Mouse (Mus musculus): ENCODE data around the gene Atg9a.
"Not testable (repeated sequence)": the region's sequence is repeated elsewhere in the genome, so short reads cannot be mapped to it uniquely, and the experiment has no call there.

The Atg9a gene
- long read RNA-seq, experiment 1, partial matches to known transcripts: 9 of 9 reads
- long read RNA-seq, experiment 1, other reads (novel, unspliced or antisense): 0 of 9 reads
- long read RNA-seq, experiment 2, partial matches to known transcripts: 1 of 1 reads
- long read RNA-seq, experiment 2, other reads (novel, unspliced or antisense): 0 of 1 reads

DNA sequence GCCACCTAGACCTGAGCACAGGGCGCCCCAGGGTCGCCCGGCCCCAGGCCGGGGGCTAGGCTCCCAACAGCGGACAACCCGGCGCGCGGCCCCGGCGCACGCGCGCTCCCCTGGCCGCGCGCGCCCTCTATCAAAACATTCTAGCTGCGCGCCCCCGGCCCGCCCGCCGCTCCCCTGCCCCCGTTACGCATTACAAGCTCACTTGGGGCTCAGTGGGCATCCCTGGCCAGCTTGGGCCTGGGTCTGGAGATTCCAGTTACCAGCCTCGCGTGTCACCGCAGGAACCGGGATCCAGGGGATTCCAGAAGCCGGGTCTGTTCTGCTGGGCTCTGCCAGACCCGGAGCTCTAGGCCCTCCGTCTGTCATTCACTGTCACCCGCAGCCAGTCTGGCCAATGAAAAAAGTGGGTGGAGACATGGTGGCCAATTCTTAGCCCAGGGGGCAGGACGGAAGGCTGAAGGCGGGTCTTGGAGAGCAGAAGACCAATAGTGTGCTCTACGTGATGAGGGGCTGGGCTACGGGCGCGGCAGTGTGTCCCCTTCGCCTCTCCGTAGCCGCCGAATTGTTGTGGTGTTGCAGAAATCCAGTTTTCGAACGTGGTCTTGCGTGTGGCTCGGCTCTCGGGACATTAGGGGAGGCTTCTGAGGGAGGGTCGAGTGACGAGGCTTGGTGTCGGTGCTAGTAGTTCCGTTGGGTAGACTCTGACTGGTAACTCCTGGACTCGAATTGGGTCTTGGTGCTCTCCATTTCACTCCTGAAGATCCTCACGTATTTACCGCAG lies at the start of gene Atg9a, which contains the start of gene Ankzf1:
Atg9a (minus strand) TSS at position 575 of the 781 bp plus-strand sequence.
Ankzf1 (plus strand) TSS at position 530 of the 781 bp plus-strand sequence.
- intact Hi-C loops (cut with DNase I): no loop called here

DNA sequence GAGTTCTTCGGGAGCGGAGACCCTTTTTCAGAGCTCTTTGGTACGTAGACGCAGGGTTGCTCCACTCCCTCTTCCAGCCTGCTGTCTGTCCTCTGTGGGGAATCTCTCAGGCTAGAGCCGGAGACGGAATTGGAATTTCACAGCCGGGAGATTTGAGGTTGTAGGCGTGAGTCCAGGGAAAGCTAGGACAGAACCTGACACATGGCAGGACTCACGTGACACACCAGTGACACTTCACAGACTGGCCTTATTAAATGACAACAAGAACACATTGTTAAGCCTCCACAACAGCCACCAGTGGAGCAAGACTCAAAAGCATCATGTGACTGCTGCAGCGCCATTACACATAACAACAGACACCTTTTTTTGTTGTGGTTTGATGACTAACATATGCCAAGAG lies 47.6 kb upstream of the Atg9a start:
- intact Hi-C loops (cut with DNase I): no loop called here

DNA sequence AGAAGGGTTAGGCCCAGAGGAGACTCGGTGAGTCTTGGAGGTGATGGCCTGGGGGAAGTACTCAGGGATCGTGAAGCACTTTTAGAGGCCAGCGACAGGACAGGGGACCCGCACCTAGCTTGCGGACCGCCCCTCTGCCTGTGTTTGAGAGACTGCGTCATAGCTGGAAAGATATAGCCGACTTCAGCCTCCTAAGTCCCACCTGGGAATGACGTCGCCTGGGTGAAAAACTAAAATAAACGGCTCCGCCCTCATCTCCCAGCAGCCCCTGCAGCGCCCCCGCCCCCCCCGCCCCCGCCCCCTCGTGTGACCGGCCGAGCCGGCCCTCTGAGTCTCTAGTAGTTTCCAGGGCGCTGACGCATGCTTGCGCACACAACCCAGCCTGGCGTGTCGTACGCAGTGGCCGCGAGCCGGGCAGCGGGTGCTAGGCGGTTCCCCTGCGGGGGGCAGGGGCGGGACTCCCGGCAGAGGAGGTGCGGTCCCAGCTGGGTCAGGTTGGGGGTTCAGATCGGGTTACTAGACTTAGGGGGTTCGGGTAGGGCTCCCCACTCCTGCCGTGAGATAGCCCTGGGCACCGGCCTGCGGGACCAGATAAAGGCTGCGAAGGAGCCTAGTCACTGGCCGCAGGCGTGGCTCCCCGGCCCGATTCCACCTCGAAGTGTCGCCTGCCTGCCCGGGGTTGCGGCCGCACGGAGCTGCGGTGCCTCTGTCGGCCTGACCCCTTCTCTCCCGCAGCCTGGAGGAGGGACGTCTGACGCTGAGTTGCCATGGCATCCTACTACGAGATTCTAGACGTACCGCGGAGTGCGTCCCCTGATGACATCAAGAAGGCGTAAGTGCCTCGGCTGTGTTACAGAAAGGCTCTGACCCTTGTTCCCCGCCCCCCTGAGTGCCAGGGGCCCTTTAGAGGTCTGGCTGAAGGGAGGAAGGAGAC lies 44.4 kb upstream of the Atg9a start, which contains the start of gene Dnajb2:
Dnajb2 (plus strand) TSS at position 290 of the 934 bp plus-strand sequence.
- intact Hi-C loops (cut with DNase I): no loop called here

DNA sequence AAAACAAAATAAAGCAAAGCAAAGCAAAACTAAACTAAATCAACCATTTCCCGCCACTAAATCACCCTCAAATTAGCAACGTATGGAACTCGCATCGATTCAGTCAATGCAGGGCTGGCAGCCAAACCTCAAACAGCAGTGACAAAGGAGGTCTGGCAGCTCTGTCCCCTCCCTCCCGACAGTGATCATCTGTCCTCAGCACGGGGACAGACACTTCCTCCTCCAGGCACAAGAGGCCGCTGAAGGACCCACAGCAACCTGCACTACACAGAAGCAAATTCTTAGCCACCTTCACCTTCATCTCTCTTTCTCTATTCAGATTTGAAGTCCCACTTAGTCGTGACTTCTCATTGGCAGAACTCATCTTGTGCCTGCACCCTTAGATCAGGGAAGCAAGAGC lies 42.6 kb upstream of the Atg9a start:
- intact Hi-C loops (cut with DNase I): no loop called here

DNA sequence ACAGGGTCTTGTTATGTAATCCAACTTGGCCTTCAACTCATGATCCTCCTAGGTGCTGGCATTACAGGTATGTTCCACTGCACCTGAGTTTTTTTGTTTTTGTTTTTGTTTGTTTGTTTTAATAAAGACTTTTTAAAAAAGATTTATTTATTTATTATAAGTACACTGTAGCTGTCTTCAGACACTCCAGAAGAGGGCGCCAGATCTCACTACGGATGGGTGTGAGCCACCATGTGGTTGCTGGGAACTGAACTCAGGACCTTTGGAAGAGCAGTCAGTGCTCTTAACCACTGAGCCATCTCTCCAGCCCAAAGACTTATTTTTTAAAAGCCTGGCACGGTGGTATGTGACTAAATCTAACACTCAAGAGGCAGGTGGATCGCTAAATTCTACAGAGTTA lies 40.5 kb upstream of the Atg9a start:
- intact Hi-C loops (cut with DNase I): not testable (repeated sequence)

DNA sequence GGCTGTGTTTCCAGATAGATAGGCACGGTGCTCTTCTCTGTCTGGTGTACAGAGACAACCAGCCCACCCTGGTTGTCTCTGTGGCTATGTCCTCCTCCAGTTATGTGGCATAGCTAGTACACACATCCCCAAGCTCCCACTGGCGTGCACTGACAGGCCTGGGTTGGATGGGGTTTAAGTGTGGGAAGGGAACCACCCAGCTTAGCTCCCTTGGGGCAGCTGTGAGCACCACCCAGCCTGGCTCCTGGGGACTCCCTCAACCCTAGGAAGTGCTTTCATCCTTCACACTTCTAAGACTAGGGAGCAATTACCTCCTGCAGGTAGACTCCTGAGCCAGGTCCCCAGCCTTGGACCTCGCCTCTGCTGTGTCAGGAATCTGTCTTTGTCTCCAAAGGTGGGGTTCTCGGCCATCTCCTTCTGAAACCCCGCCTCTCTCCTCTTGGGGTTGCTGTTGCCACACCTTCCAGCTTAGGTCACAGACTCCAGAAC lies 39.7 kb upstream of the Atg9a start, which contains the start of gene A630095N17Rik:
A630095N17Rik (minus strand) TSS at position 439 of the 489 bp plus-strand sequence.
- intact Hi-C loops (cut with DNase I): no loop called here

DNA sequence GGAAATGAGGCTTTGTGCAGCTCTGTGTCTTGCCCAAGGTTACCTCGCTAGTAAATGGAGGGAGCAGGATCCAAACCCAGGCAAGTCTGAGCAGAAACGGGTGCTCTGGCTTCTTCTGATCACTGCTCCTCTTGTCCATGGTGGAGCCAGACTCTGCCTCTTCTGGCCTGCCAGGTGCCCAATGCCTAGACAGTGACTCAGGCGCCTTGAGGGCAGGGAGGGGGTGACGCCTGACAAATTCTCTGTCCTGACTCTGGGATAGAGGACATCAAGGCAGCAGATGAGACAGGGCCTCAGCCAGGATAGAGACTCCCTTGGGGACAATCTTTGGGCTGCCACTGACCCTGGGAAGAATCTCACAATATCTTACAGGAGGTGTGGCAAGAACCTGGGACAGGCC lies 39.2 kb upstream of the Atg9a start:
- intact Hi-C loops (cut with DNase I): no loop called here

DNA sequence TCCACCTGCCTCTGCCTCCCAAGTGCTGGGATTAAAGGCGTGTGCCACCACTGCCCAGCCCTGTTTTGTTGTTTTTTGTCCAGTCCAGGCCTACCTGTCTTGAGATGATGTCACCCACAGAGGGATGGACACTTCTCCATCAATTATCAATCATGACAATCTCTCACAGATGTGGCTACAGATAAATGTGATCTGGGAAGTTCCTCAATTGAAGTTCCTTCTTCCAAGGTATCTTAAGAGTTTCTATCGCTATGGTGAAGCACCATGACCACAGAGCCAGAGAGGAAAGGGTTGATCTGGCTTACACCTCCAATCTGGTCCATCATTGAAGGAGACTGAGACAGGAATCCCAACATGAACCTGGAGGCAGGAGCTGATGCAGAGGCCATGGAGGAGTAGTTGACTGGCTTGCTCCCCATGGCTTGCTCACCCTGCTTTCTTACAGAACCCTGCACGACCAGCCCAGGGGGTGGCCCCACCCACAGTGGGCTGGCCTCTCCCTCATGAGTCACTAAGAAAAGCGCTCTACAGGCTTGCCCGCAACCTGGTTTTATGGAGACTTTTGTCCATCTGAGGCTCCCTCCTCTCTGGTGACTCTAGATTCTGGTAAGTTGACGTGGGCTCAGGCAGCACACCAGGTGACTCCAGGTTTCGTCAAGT lies 38.5 kb upstream of the Atg9a start:
- intact Hi-C loops (cut with DNase I): no loop called here

DNA sequence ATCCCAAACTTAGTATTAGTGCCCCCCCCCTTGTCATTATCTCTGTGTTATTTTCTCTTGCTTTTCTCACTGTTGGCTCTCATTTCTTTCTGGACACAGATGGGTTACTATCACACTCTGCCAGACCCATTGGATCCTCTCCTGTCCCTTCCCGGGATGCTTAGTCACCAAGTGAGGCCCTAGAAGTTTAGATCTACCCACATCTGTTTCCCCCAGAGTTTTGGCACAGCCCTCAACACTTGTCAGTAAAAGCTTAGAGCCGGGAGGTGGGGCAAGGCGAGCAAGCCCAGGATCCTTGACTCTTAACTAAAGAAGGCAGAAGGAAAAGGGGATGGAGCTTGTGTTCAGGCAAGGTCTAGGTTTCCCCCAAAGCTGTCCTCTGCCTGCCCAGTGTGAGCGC lies 37.2 kb upstream of the Atg9a start:
- intact Hi-C loops (cut with DNase I): no loop called here

DNA sequence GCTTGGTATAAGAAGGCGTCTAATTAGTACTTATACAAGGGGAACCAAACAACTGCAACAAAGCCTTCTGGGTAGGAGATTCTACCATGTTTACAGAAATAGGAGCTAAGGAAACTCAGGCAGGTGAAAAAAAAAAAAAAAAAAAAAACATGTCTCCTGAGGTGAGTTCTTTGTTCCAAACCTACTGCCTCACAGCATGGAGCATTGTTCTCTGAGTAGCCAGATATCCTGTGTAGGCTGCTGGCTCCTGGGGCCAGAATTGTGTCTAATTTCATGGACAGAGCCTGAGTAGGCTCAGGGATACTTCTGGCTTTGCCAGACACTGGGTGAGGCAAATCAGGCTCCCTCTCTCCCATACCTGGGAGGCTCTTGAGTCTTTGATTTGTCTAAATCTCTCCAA lies 35.7 kb upstream of the Atg9a start:
- intact Hi-C loops (cut with DNase I): no loop called here

DNA sequence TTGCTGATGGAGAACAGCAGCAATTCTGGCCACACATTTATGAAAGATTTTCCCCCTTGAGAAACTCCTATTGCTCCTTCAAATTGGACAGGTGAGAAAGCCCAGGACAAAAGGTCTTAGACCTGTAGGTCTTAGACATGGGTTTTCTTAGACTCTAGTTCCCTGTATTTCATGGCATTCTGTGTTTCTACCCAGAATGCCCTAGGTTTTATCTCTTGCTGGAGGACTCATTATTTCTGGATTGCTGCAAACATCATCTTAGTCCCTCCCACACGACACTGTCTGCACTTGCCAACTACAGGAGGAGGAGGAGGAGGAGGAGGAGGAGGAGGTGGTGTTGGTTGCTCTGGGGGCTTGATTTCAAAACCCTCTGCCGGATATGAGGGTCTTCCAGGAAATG lies 34.1 kb upstream of the Atg9a start:
- intact Hi-C loops (cut with DNase I): no loop called here

DNA sequence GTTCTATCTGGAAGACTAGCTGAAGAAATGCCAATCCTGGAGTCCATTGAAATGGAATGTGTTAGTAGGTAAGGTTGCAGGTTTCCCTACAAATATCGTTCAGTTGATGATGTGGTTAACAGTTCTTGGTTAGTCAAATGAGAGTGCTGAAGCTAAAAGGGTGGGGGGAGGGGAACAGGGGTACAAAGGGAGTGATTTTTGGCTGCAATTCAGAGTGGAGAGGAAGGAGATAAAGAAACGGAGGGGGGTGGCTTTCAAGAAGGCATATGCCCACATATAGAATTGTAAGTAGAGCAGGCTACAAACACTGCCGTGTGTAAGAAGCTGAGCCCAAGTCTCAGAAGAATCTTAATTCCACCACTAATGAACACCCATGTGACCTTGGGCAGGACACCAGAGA lies 33.5 kb upstream of the Atg9a start:
- intact Hi-C loops (cut with DNase I): no loop called here

DNA sequence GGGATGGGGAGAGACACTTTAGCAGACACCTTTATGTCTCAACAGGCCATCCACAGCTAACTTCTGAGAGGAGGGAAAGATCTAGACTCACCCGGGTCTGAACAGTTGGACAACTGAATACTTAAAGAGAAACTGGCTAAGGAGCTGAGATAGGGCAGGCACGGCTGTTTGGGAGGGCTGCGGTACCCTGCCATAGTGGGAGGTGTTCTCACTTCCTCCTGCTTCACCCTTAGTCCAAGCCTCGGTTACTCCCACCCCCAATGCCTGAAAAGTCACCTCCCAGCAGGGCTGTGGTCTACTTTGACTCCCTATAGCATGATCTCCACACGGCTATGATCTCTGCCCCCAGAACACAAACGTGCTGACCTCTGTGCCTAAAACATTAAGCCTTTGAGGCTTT lies 31.5 kb upstream of the Atg9a start:
- intact Hi-C loops (cut with DNase I): no loop called here

DNA sequence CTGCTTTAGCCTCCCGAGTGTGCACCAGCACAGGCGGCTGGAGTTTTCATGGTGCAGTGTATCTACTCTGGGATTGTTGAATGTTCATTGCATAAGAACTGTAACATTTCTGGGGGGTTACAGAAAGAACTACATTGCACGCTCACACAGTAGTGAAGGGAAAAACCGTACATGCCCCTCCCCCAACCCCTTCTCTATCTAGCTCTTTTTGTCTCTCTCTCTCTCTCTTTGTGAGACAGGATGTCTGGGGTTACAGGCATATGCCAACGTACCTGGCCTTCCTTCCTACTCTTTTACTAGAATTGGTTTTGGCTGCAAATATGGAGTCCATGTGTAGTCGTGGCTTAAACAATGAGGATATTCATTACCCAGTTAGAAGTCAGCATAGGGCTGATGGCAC lies 30.9 kb upstream of the Atg9a start:
- intact Hi-C loops (cut with DNase I): no loop called here

DNA sequence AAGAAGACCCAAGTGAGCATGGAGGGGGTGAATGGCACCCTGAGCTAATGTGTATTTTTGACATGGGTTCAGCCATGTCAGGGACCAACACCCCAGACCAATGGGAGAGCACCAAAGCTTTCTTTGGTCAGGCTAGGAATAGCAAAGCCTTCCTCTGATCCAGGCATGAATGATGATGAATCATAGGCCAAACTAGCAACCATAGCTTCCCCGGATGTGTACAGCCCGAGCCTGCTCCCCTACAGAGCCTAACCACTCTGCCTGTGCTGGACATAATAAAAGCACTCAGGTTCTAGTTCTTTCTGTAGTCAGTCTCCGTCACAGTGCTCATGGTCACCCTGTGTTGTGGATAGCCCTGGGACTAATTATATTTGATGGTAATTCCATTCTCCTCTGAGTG lies 29.5 kb upstream of the Atg9a start:
- intact Hi-C loops (cut with DNase I): no loop called here

DNA sequence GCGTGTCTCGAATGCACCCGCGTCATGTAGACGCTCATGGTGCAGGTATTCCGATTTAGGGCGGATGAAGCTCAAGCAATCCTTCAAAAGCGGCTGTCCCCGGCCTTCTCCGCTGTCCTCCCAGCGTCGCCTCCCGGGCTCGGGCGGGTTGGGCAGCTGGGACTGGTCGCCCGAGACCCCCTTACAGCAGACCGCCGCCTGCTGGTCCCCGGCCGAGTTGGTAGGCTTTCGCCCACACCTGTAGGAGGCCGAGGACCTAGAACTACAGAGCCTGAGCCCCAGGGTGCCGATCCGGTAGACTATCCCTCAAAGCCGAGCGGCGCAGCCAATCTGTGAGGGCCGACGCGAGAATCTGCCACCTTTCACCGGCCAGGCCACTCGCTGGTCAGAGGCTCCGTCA lies 27.5 kb upstream of the Atg9a start, which contains the start of gene Tuba4a:
Tuba4a (minus strand) TSS at position 335 of the 400 bp plus-strand sequence.
- intact Hi-C loops (cut with DNase I): no loop called here

DNA sequence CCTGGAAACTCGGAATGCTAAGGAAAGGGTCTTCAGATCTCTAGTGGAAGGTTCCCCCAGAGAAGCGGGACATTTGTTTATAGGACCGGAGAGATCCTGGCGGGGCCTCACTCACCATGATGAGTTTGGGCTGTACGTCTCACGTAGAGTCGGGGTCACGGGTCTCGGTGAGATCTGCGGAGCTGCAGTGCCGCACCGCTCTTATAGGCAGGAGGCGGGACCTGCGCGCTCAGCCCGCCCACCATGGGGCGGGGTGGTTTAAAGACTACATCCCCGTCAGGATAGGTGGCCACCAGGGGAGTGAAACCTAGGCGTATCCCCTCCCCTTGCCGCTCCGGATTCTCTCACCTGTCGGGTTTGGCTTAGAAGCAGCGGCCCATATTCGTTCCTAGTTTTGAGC lies 27.1 kb upstream of the Atg9a start:
- intact Hi-C loops (cut with DNase I): no loop called here

DNA sequence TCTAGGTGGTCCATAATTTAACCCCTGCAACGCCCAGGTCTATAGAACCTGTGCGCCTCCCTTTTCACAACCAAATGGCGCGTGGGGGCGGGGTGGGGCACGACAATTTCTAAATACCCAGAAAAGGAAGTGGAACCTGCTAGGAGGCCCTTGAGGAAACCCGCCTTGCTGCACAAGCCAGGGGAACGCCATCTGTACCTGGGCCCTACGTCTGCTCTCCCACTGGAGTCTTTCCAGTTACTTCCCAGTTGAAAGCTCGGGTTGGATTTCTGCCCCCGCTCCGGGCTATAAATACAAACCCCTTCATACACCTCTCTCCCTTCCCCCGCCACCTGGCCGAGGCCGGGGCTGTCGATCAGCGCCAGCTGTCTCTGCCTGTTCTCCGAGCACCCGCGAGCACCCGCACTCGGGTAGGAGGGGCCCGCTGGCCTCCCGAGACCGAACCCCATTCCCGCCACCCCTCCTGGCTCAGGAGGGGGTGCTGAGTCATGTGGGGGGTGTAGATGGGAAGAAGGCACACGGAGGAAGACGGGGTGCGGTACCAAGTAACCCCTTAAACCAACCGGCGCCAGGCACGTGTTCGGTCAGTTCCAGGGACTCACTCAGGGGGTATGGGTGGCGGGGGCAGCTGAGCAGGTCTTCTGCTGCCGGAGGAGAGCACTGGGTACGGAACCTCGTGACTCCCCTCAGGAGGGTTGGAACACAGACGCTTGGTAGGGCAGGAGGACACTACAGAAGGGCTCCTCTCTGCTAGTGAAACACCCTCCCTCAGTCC lies 26.4 kb upstream of the Atg9a start:
- intact Hi-C loops (cut with DNase I): no loop called here

DNA sequence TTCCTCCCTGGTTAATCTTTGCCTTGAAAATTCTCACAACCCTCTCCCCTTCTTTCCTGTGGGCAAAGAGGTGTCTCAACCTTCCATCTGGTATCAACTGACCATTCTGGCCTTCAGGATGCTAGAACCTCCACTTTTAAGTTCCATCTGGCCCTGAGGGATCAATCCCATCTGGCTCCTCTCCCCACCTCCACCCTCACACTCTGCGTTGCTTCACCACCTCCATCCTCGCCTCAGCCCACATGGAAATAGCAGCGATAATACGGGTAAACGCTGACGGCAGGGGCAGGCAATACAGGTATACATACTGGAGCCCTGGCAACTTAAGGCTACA lies 25.9 kb upstream of the Atg9a start:
- intact Hi-C loops (cut with DNase I): no loop called here

Data from adrenal gland (tissue).